Mouse (Mus musculus): ENCODE results near the gene Tmem8b. TPM values are rescaled to one million over a fixed set of nuclear protein-coding genes. Genes with fewer than 3 reads are reported as not detected.
A peak's percentile ranks its signal among the peaks of the same experiment; 100 is the strongest.

Tmem8b gene
- total RNA-seq, 1 experiment = 1.4 TPM

DNA sequence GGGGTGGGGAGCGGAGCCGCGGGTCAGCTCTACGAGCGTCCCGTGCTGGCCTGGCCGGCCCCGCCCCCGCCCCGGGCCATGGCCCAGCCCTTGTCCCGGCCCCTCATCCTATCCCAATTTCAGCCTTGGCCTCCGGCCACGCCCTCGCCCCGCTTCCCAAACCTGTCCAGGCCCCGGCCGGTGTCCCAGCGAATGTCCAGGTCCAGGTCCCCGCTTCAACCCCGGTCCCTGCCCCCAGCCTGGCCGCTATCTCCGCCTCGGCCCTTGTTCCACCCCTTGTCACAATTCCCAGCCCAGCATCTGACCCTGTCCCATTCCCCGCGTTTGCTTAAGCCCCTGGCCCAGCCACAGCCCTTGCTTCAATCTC is 640 bp downstream of the Tmem8b start:
- TF ChIP-seq CHD2 (IDR thresholded peaks at IDR 0.05; ENCODE audit: low read depth, low read length) = no peak
- in situ Hi-C loops (cut with MboI; ENCODE audit: low sequenced_read_pairs in 2 of 2, unreplicated experiment in 2 of 2) = no loop called here
- Histone ChIP-seq H3K4me3 (ENCODE audit: insufficient read depth in 1 of 2, low read depth in 1 of 2, low read length in 2 of 2, poor library complexity in 1 of 2, severe bottlenecking in 1 of 2) (peak overlapping the region; percentile 69 to 73), H3K9me3 (ENCODE audit: control insufficient read depth, insufficient read depth, low read depth, low read length) (no peaks in the 10 kb centered on the region), H3K9ac (ENCODE audit: insufficient read depth, low read depth, low read length, poor library complexity, severe bottlenecking) (peak overlapping the region; percentile 65), H3K27ac (ENCODE audit: insufficient read depth, low read depth, low read length, poor library complexity, severe bottlenecking) (no peak overlapping the region), H3K4me1 (ENCODE audit: control insufficient read depth in 2 of 2, insufficient read depth in 2 of 2, low read length in 2 of 2, poor library complexity in 1 of 2) (peaks cover 0 to 2% of the 10 kb centered on the region in 2 experiments; a peak in 1 of 4 replicates), H3K36me3 (ENCODE audit: control insufficient read depth, insufficient read depth, low read length, poor library complexity, severe bottlenecking) (no peaks in the 10 kb centered on the region; the same call in 1 of the 2 replicates)
- no peak for DNase-seq (ENCODE audit: low read depth, low spot score)

DNA sequence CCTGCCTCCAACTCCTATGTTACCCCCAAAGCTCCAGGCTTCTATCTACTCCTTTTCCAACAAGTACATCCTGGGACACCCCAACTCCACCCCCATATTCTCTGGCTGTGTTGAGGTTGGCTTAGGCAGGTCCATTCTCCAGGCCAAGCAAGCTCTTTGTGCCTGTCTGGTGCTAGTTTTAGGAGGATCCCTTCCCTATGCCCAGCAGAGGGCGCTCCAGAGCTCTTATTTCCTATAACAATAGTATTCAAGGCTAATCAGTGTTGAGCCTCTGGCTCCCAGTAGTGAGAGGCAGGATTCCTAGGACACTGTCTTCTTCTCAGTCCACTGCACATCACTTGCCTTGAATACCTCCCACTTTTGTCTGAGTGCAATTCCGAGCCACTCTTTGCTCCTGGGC is 3.3 kb downstream of the Tmem8b start:
- no peak for TF ChIP-seq ZC3H11A (IDR thresholded peaks at IDR 0.05; ENCODE audit: borderline replicate concordance, low read depth, low read length)
- peak; percentile 94 for DNase-seq (ENCODE audit: low read depth, low spot score)
- Histone ChIP-seq H3K36me3 (ENCODE audit: control insufficient read depth, insufficient read depth, low read length, poor library complexity, severe bottlenecking) (no peaks in the 10 kb centered on the region; the same call in 1 of the 2 replicates), H3K4me1 (ENCODE audit: control insufficient read depth in 2 of 2, insufficient read depth in 2 of 2, low read length in 2 of 2, poor library complexity in 1 of 2) (peaks cover 2 to 4% of the 10 kb centered on the region in 2 experiments; a peak in 1 of 4 replicates), H3K9me3 (ENCODE audit: control insufficient read depth, insufficient read depth, low read depth, low read length) (no peaks in the 10 kb centered on the region), H3K9ac (ENCODE audit: insufficient read depth, low read depth, low read length, poor library complexity, severe bottlenecking) (no peak overlapping the region), H3K27ac (ENCODE audit: insufficient read depth, low read depth, low read length, poor library complexity, severe bottlenecking) (no peak overlapping the region), H3K4me3 (ENCODE audit: insufficient read depth in 1 of 2, low read depth in 1 of 2, low read length in 2 of 2, poor library complexity in 1 of 2, severe bottlenecking in 1 of 2) (no peak overlapping the region)
- in situ Hi-C loops (cut with MboI; ENCODE audit: low sequenced_read_pairs in 2 of 2, unreplicated experiment in 2 of 2) = no loop called here

DNA sequence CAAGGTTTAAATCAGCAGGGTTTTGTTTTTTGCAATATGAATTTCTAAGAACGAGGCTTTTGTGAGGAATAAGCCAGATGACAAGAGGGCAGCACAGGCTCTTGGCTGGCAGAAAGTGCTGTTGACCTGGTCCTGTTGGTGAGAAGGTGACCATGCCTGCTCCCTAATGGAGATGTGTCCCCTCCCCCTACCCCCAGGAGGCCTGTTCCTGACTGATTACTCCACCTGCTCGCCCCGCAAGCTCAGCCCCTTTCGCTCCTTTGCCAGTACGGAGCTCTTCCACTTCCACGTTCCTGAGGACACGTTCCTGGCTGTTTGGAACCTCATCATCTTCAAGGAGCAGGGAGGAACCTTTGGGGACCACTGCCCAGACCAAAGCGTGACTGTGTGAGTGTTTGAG is 4.9 kb downstream of the Tmem8b start:
- no peaks in the 10 kb centered on the region for H3K9me3 ChIP-seq (ENCODE audit: control insufficient read depth, insufficient read depth, low read depth, low read length)
- TF ChIP-seq MAFK (IDR thresholded peaks at IDR 0.05; ENCODE audit: insufficient read depth, low read depth, low read length) (no peak), ZC3H11A (IDR thresholded peaks at IDR 0.05; ENCODE audit: borderline replicate concordance, low read depth, low read length) (no peak), ZNF384 (IDR thresholded peaks at IDR 0.05; ENCODE audit: low read depth, low read length) (no peak), HCFC1 (IDR thresholded peaks at IDR 0.05; ENCODE audit: borderline replicate concordance, insufficient read depth, low read length) (no peak), CHD2 (IDR thresholded peaks at IDR 0.05; ENCODE audit: low read depth, low read length) (no peak)
- peaks cover 2 to 4% of the 10 kb centered on the region in 2 experiments; a peak in 1 of 4 replicates for H3K4me1 ChIP-seq (ENCODE audit: control insufficient read depth in 2 of 2, insufficient read depth in 2 of 2, low read length in 2 of 2, poor library complexity in 1 of 2)
- DNase-seq (ENCODE audit: low read depth, low spot score) = no peak
- no peaks in the 10 kb centered on the region; the same call in 1 of the 2 replicates for H3K36me3 ChIP-seq (ENCODE audit: control insufficient read depth, insufficient read depth, low read length, poor library complexity, severe bottlenecking)
- H3K9ac ChIP-seq (ENCODE audit: insufficient read depth, low read depth, low read length, poor library complexity, severe bottlenecking) = no peak overlapping the region
- in situ Hi-C loops (cut with MboI; ENCODE audit: low sequenced_read_pairs in 2 of 2, unreplicated experiment in 2 of 2) = no loop called here
- H3K27ac ChIP-seq (ENCODE audit: insufficient read depth, low read depth, low read length, poor library complexity, severe bottlenecking) = no peak overlapping the region
- H3K4me3 ChIP-seq (ENCODE audit: insufficient read depth in 1 of 2, low read depth in 1 of 2, low read length in 2 of 2, poor library complexity in 1 of 2, severe bottlenecking in 1 of 2) = no peak overlapping the region

DNA sequence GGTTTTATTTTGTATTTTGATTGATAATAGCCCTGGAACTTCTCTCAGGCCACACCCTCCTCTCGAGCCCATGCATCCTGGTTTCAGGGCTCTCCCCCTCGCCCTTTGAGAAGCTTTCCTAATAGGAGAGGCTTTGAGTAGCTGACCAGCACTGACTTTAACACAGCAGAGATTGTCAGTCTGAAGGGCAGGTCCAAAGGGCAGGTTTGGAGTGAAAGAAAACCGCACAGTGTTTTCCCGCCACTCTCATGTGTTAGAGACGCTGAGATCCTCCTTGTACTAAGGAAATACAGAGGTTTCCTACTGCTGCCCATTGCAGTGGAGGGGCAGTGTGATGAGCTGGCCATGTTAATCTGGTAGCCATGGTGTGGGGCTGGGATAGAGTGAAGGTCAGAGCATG is 6.2 kb downstream of the Tmem8b start:
- Histone ChIP-seq H3K27ac (ENCODE audit: insufficient read depth, low read depth, low read length, poor library complexity, severe bottlenecking) (no peak overlapping the region), H3K36me3 (ENCODE audit: control insufficient read depth, insufficient read depth, low read length, poor library complexity, severe bottlenecking) (no peaks in the 10 kb centered on the region; the same call in 1 of the 2 replicates), H3K4me3 (ENCODE audit: insufficient read depth in 1 of 2, low read depth in 1 of 2, low read length in 2 of 2, poor library complexity in 1 of 2, severe bottlenecking in 1 of 2) (no peak overlapping the region), H3K9ac (ENCODE audit: insufficient read depth, low read depth, low read length, poor library complexity, severe bottlenecking) (no peak overlapping the region), H3K4me1 (ENCODE audit: control insufficient read depth in 2 of 2, insufficient read depth in 2 of 2, low read length in 2 of 2, poor library complexity in 1 of 2) (peaks cover 2% of the 10 kb centered on the region in 2 experiments; a peak in 1 of 4 replicates), H3K9me3 (ENCODE audit: control insufficient read depth, insufficient read depth, low read depth, low read length) (no peaks in the 10 kb centered on the region)
- in situ Hi-C loops (cut with MboI; ENCODE audit: low sequenced_read_pairs in 2 of 2, unreplicated experiment in 2 of 2) = no loop called here
- TF ChIP-seq ZC3H11A (IDR thresholded peaks at IDR 0.05; ENCODE audit: borderline replicate concordance, low read depth, low read length) (no peak), MAFK (IDR thresholded peaks at IDR 0.05; ENCODE audit: insufficient read depth, low read depth, low read length) (no peak), CHD2 (IDR thresholded peaks at IDR 0.05; ENCODE audit: low read depth, low read length) (no peak), HCFC1 (IDR thresholded peaks at IDR 0.05; ENCODE audit: borderline replicate concordance, insufficient read depth, low read length) (no peak), ZNF384 (IDR thresholded peaks at IDR 0.05; ENCODE audit: low read depth, low read length) (no peak)
- no peak for DNase-seq (ENCODE audit: low read depth, low spot score)

DNA sequence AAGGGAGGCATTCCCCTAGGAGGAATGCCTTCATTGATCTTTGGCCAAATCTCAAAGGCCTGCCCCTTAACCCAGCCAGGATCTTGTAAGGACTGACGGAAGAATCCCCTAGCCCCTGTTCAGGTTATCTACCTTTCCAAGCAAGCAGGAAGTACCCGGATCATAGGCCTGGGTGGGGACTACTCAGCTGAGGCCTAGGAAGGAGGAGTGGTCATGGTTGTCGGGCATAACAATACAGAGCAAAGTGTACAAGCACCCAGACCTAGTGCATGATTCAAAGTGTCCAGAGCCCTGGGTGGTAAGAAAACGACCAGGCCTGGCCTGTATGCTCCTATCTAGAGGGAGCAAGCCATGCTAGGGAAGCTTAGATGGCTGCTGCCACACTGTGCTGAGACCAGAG is 6.8 kb downstream of the Tmem8b start:
- no peak for DNase-seq (ENCODE audit: low read depth, low spot score)
- Histone ChIP-seq H3K9me3 (ENCODE audit: control insufficient read depth, insufficient read depth, low read depth, low read length) (no peaks in the 10 kb centered on the region), H3K4me3 (ENCODE audit: insufficient read depth in 1 of 2, low read depth in 1 of 2, low read length in 2 of 2, poor library complexity in 1 of 2, severe bottlenecking in 1 of 2) (no peak overlapping the region), H3K36me3 (ENCODE audit: control insufficient read depth, insufficient read depth, low read length, poor library complexity, severe bottlenecking) (no peaks in the 10 kb centered on the region; the same call in 1 of the 2 replicates), H3K27ac (ENCODE audit: insufficient read depth, low read depth, low read length, poor library complexity, severe bottlenecking) (no peak overlapping the region), H3K9ac (ENCODE audit: insufficient read depth, low read depth, low read length, poor library complexity, severe bottlenecking) (no peak overlapping the region), H3K4me1 (ENCODE audit: control insufficient read depth in 2 of 2, insufficient read depth in 2 of 2, low read length in 2 of 2, poor library complexity in 1 of 2) (peaks cover 2% of the 10 kb centered on the region in 2 experiments; a peak in 1 of 4 replicates)
- in situ Hi-C loops (cut with MboI; ENCODE audit: low sequenced_read_pairs in 2 of 2, unreplicated experiment in 2 of 2) = no loop called here
- TF ChIP-seq HCFC1 (IDR thresholded peaks at IDR 0.05; ENCODE audit: borderline replicate concordance, insufficient read depth, low read length) = no peak
- no peak for TF ChIP-seq MAFK (IDR thresholded peaks at IDR 0.05; ENCODE audit: insufficient read depth, low read depth, low read length)
- no peak for TF ChIP-seq ZNF384 (IDR thresholded peaks at IDR 0.05; ENCODE audit: low read depth, low read length)
- TF ChIP-seq CHD2 (IDR thresholded peaks at IDR 0.05; ENCODE audit: low read depth, low read length) = no peak
- TF ChIP-seq ZC3H11A (IDR thresholded peaks at IDR 0.05; ENCODE audit: borderline replicate concordance, low read depth, low read length) = no peak

All from ES-E14 (cell line).